Mouse (Mus musculus): Measurements from ENCODE around the gene Gm20388. TPM values are rescaled to one million over a fixed set of nuclear protein-coding genes. Genes with fewer than 3 reads are reported as not detected.

Gm20388 gene
- total RNA-seq, 4 experiments from 2014 or later = 0.17 to 15.1 (median 6.6) TPM

- peak; percentile 28 to 62 for DNase-seq (ENCODE audit: low spot score in 2 of 2)
Measured at GRCm38 (mm10) chr8:121016621-121017020, 1106.0 kb downstream of the Gm20388 start.

GRCm38 (mm10) chr8:121018236-121018635 is 1107.6 kb downstream of the Gm20388 start:
- no peak for DNase-seq (ENCODE audit: low spot score in 2 of 2)

GRCm38 (mm10) chr8:121021488-121021887 is 1110.8 kb downstream of the Gm20388 start:
- no peak for DNase-seq (ENCODE audit: low spot score in 2 of 2)

GRCm38 (mm10) chr8:121023003-121023402 is 1112.4 kb downstream of the Gm20388 start:
- DNase-seq (ENCODE audit: low spot score in 2 of 2) = no peak

GRCm38 (mm10) chr8:121023736-121024135 is 1113.1 kb downstream of the Gm20388 start:
- DNase-seq (ENCODE audit: low spot score in 2 of 2) = no peak

- DNase-seq (ENCODE audit: low spot score in 2 of 2) = no peak
Measured at GRCm38 (mm10) chr8:121025486-121025885, 1114.8 kb downstream of the Gm20388 start.

- no peak for DNase-seq (ENCODE audit: low spot score in 2 of 2)
Measured at GRCm38 (mm10) chr8:121027787-121028186, 1117.1 kb downstream of the Gm20388 start.

GRCm38 (mm10) chr8:121029076-121029475 is 1118.4 kb downstream of the Gm20388 start:
- no peak for DNase-seq (ENCODE audit: low spot score in 2 of 2)

GRCm38 (mm10) chr8:121030496-121031040 is 1119.9 kb downstream of the Gm20388 start:
- DNase-seq (ENCODE audit: low spot score in 2 of 2) = peak in 1 of 2 experiments; percentile 27

GRCm38 (mm10) chr8:121033299-121034013 is 1122.8 kb downstream of the Gm20388 start:
- DNase-seq (ENCODE audit: low spot score in 2 of 2) = no peak

- no peak for DNase-seq (ENCODE audit: low spot score in 2 of 2)
Measured at GRCm38 (mm10) chr8:121035611-121036010, 1125.0 kb downstream of the Gm20388 start.

- no peak for DNase-seq (ENCODE audit: low spot score in 2 of 2)
Measured at GRCm38 (mm10) chr8:121043719-121044440, 1133.2 kb downstream of the Gm20388 start.

GRCm38 (mm10) chr8:121047441-121047840 is 1136.8 kb downstream of the Gm20388 start:
- no peak for DNase-seq (ENCODE audit: low spot score in 2 of 2)

- no peak for DNase-seq (ENCODE audit: low spot score in 2 of 2)
Measured at GRCm38 (mm10) chr8:121058081-121058480, 1147.4 kb downstream of the Gm20388 start.

- DNase-seq (ENCODE audit: low spot score in 2 of 2) = peak; percentile 39 to 57
Measured at GRCm38 (mm10) chr8:121059098-121059497, 1148.5 kb downstream of the Gm20388 start.

GRCm38 (mm10) chr8:121062521-121062920 is 1151.9 kb downstream of the Gm20388 start:
- DNase-seq (ENCODE audit: low spot score in 2 of 2) = peak; percentile 17 to 52

- no peak for DNase-seq (ENCODE audit: low spot score in 2 of 2)
Measured at GRCm38 (mm10) chr8:121063649-121064048, 1153.0 kb downstream of the Gm20388 start.

- DNase-seq (ENCODE audit: low spot score in 2 of 2) = no peak
Measured at GRCm38 (mm10) chr8:121071454-121071853, 1160.8 kb downstream of the Gm20388 start.

GRCm38 (mm10) chr8:121072406-121073130 is 1161.9 kb downstream of the Gm20388 start:
- no peak for DNase-seq (ENCODE audit: low spot score in 2 of 2)

- no peak for DNase-seq (ENCODE audit: low spot score in 2 of 2)
Measured at GRCm38 (mm10) chr8:121073174-121074107, 1162.8 kb downstream of the Gm20388 start.
